Mouse (Mus musculus): Measurements from ENCODE around the gene Art4. TPM values are rescaled to one million over a fixed set of nuclear protein-coding genes. Genes with fewer than 3 reads are reported as not detected.

Gene Art4
- polyA plus RNA-seq (2014; fragmentation: Illumina TruSeq; extraction: RNeasy Lipid Tissue Mini Kit (QIAGEN cat#74804); ENCODE audit: low read depth, low replicate concordance) = 0.76 TPM

DNA sequence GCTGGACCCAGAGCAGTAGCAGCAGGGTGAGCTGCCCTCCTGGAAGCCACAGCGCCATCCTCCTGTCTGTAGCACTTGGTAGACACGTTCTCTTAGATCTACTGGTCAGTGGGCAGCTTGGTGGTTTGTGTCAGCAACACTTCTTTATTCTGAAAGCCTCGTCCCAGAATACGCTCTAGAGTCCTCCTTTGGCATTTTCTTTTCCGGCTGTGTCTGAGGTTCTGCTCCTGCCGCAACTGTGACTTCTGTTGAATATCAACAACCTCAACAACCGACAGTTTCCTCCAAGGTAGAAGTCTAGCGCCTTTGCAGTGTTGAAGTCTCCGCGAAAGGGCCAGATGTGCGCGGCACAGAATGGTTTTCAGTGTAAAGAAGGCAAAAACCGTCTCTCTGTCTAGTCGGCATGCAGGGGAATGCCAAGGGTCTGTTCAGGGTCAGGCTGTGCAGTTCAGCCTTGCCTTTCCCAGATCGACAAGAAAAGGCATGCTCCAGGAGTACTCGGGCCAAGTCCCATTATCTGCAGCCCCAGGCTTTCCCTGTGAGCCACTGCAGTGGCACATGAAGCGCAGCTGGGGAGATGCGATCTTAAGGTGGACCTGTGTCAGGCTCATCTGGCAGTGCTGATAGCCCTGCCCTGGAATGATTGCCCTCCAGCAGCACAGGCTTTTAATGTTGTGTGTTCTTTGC is at the start of gene Art4:
TSS of gene Art4 (minus strand) at position 548 of the 687 bp plus-strand sequence.

GRCm38 (mm10) chr6:136875670-136876069 is 18.1 kb upstream of the Art4 start, which contains the start of gene Mgp:
Gene Mgp, minus strand, starts transcription at chr6:136875823.

DNA sequence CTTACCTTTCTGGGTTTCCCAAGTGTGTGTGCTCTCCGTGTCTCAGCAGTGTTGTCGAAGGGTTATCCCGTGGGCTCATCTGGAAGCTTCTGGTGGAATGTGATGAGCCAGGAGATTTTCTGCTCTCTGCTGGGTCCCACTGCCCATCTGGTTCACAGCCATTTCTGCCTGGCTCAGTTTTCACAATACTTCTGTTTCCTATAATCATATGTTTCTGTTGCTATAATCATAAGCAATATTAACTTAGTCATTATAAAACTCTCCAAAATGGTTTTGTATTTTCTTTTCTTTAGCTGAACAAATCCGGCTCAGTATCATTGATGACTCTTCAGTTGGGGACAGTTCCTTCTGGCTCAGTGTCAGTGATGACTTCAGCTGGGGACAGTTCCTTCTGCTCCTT is 22.2 kb downstream of the Art4 start, which contains the start of gene Smco3:
TSS of gene Smco3 (minus strand) at position 101 of the 400 bp plus-strand sequence.

GRCm38 (mm10) chr6:136827881-136828561 is 29.5 kb downstream of the Art4 start, which contains the start of gene Wbp11:
Gene Wbp11, minus strand, starts transcription at chr6:136828233.

GRCm38 (mm10) chr6:136827516-136827880 is 30.0 kb downstream of the Art4 start, which contains the start of gene BC049715:
Gene BC049715, plus strand, starts transcription at chr6:136827626.

DNA sequence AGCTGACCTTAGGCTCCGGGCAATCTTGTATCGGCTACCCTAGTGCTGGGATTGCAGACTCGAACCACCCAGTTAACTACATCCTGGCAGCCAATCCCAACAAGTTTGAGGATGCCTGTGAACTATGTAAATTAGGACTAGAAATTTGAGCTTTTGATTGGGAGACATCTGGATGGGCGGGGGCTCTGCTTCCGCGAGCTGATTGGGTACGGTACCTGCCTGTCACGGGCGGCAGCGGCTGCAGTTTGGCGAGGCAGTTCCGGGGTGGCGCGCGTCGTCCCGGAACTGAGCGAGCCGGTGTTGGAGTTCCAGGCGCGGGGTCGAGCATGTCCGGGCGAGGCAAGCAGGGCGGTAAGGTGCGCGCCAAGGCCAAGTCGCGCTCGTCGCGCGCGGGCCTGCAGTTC is 49.5 kb downstream of the Art4 start, which contains the start of gene H2afj:
TSS of gene H2afj (plus strand) at position 231 of the 404 bp plus-strand sequence.

GRCm38 (mm10) chr6:136803739-136804633 is 53.5 kb downstream of the Art4 start, which contains the start of gene Hist4h4:
Gene Hist4h4, minus strand, starts transcription at chr6:136804415.

Other genes starting within 250 kb of the Art4 start
- gene Plbd1, start 195.8 kb downstream of the Art4 start, polyA plus RNA-seq (2014; fragmentation: Illumina TruSeq; extraction: RNeasy Lipid Tissue Mini Kit (QIAGEN cat#74804); ENCODE audit: low read depth, low replicate concordance) = 119 TPM
- gene Gucy2c, start 76.0 kb downstream of the Art4 start, polyA plus RNA-seq (2014; fragmentation: Illumina TruSeq; extraction: RNeasy Lipid Tissue Mini Kit (QIAGEN cat#74804); ENCODE audit: low read depth, low replicate concordance) = 85.6 TPM
- 0.57 TPM for gene Hist4h4, start 53.3 kb downstream of the Art4 start, polyA plus RNA-seq (2014; fragmentation: Illumina TruSeq; extraction: RNeasy Lipid Tissue Mini Kit (QIAGEN cat#74804); ENCODE audit: low read depth, low replicate concordance)
- 21.0 TPM for gene H2afj, start 49.5 kb downstream of the Art4 start, polyA plus RNA-seq (2014; fragmentation: Illumina TruSeq; extraction: RNeasy Lipid Tissue Mini Kit (QIAGEN cat#74804); ENCODE audit: low read depth, low replicate concordance)
- gene BC049715, start 30.1 kb downstream of the Art4 start, polyA plus RNA-seq (2014; fragmentation: Illumina TruSeq; extraction: RNeasy Lipid Tissue Mini Kit (QIAGEN cat#74804); ENCODE audit: low read depth, low replicate concordance) = 2.9 TPM
- 95.7 TPM for gene Wbp11, start 29.5 kb downstream of the Art4 start, polyA plus RNA-seq (2014; fragmentation: Illumina TruSeq; extraction: RNeasy Lipid Tissue Mini Kit (QIAGEN cat#74804); ENCODE audit: low read depth, low replicate concordance)
- gene Smco3, start 22.3 kb downstream of the Art4 start, polyA plus RNA-seq (2014; fragmentation: Illumina TruSeq; extraction: RNeasy Lipid Tissue Mini Kit (QIAGEN cat#74804); ENCODE audit: low read depth, low replicate concordance) = not detected
- 43.5 TPM for gene Mgp, start 18.1 kb upstream of the Art4 start, polyA plus RNA-seq (2014; fragmentation: Illumina TruSeq; extraction: RNeasy Lipid Tissue Mini Kit (QIAGEN cat#74804); ENCODE audit: low read depth, low replicate concordance)
- not detected for gene Erp27, start 64.4 kb upstream of the Art4 start, polyA plus RNA-seq (2014; fragmentation: Illumina TruSeq; extraction: RNeasy Lipid Tissue Mini Kit (QIAGEN cat#74804); ENCODE audit: low read depth, low replicate concordance)
- 0.32 TPM for gene Pde6h, start 66.1 kb upstream of the Art4 start, polyA plus RNA-seq (2014; fragmentation: Illumina TruSeq; extraction: RNeasy Lipid Tissue Mini Kit (QIAGEN cat#74804); ENCODE audit: low read depth, low replicate concordance)
- 19.8 TPM for gene Arhgdib, start 84.2 kb upstream of the Art4 start, polyA plus RNA-seq (2014; fragmentation: Illumina TruSeq; extraction: RNeasy Lipid Tissue Mini Kit (QIAGEN cat#74804); ENCODE audit: low read depth, low replicate concordance)